Mouse (Mus musculus): ENCODE results near the gene Ctla4.

GRCm38 (mm10) chr1:60875267-60875666 is 11.5 kb upstream of the Ctla4 start:
- TF ChIP-seq POLR2A (IDR thresholded peaks at IDR 0.05; ENCODE audit: low read depth, low read length) (no peak), CTCF (IDR thresholded peaks at IDR 0.05; ENCODE audit: borderline replicate concordance, insufficient read depth, low read length) (no peak)
